Mouse (Mus musculus) common myeloid progenitor, adult 5-6 weeks (primary cell): ENCODE data around the gene Pkd1. TPM values are rescaled to one million over a fixed set of nuclear protein-coding genes. Genes with fewer than 3 reads are reported as not detected.

Source experiments
- ATAC-seq: replicated peaks from 2 replicates; pipeline ENCODE4 v1.8.0; 2016; ENCODE audit warnings: low read depth, mild to moderate bottlenecking, moderate TSS enrichment, inconsistent platforms; ENCODE audit not compliant: poor library complexity, severe bottlenecking
- total RNA-seq: library from RNA; stranded (forward); fragments of 200-1000, 187-1606 nt; gene quantifications from 2 replicates; pipeline ENCODE4 v1.2.3, GENCODE M21; 2017

The Pkd1 gene
- total RNA-seq, 1 experiment from 2014 or later: 37.4 TPM

DNA sequence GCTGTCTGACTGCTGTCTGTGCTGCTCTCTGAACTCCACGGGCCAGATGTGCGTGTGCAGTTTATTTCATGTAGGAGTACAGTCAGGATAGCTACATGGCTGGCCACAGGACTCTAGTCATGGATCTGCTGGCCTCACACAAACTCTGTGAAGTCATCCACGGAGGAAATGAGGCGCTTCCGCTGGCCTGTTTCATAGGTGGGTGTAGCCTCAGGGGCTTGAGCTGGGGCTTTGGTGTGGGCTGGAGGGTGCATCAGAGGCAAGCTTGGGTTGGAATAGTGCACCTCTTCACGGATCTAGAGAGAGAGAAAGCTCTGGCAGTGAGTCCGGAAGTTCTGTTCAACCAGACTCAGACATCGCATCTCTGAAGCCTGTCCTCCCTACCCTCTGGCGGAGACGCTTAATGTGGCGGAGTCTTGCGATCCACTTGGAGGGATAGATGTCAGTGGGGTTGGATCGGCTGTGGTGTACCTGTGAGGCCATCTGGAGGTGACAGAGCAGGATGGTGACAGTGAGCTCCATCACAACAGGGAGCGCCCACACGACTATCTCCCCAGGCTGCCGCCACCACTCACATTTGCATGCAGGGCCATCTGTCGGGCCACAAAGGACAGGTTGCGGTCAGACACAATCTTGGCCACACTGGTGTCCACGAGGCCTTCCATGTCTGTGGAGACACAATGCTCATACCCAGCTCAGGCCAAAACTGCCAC is 47.0 kb downstream of the Pkd1 start:
- ATAC-seq: no peak

DNA sequence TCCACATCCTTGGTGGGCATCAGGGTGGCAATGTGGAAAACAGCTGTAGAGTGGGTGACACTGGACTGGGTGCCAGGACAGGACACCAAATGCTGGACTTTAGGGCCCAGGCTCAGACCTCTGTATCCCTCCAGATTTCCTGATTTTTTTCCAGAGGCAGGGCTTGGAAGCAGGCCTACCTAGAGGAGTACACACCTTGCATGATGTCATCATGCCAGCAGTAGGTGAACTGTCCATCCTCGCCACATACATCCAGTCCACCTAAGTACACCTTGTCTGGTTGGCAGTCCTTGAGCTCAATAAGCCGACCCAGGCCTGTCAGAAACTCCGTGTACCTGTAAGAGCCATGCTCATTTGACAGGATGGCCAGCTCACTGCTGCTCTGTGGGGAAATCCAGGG is 48.4 kb downstream of the Pkd1 start:
- no peak for ATAC-seq

DNA sequence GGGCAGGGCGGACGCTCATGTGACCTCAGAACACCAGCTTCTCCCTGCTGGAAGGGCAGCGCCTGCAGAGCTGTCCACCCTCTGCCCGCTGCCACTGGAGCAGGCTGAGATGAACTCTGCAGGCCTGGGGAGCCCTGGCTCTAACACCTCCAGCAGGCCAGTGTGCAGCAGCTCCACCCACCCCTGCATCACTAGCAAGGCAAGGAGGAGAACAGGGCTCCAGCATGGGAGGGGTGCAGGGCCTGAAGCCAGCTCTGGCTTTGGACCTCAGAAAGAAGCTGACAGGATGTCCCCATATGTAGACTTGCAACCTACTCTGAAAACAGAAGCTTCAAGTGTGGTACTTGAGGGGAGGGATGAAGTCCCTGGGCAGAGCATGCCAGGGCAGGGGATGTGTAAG is 50.9 kb downstream of the Pkd1 start:
- ATAC-seq: no peak

DNA sequence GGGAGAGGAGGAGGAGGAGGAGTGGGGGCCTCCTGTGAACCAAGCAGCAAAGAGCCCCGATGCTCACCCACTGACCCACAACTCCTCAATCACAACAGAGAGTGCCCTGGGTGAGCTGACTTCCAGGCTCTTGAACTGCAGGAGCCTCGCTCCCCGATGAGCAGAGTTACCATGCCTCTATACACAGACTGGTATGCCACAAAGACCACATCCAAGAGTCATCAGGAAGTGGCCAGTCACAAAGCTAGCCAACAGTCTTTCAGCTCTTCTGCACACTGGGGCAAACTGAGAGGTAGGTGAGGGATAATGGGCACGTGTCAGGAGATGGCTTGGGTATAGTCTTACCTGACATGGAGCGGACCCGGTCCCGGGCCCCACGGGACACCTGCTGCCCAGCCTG is 54.3 kb downstream of the Pkd1 start:
- ATAC-seq: peak; percentile 50

DNA sequence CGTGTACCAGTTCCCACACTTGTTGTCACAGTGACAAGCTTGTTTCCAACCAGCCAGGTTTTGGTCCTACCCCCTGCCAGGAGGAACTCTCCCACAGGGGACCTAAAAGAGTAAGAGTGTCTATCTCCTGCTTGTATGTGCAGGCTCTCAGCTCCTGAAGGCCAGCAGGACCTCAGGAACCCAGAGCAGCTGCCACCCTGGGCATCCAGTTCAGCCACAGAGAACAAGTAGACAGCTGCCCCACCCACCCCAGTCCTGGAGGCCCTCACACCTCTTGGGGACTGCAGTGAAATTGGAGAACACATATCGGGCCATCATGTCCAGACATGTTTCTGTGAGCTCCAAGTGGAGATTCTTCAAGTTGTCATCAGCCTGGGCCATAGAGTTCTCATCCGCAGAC is 54.9 kb downstream of the Pkd1 start:
- no peak for ATAC-seq

DNA sequence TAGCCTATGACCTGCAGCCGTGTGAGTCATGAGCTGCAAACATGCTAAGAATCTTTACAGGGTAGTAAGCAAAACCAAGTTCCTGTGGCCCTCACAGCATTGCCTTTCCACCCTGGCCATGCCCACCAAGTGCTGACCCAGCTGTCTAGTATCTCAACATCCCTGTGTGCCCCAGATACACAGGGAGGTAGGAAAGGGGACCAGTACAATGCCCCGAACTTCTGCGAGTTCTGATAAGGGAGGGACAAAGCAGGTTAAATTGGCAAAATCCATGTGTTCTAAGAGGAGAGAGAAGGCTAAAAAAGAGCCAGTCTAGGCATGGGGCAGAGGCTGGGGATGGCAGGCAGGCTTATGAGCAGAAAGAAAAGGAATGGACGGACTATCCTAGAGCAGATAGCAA is 58.7 kb downstream of the Pkd1 start:
- ATAC-seq: no peak

DNA sequence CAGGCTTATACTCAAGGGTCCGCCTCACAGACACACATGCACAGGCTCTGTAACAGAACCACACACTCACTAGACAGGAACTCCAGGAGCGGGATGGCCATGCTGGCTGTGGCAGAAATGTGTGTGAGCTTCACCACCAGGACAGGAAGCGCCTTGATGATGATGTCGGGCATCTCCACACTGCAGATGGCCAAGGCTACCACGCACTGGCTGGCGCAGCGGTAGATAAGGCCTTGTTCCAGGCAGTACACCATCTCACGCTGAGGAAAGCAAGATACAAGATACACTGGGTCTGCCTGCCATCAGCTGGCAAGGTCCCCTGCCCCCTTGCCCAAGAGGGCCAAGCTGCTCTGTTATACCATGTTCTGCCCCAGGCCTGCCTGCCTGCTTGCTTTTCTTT is 59.2 kb downstream of the Pkd1 start:
- ATAC-seq: peak; percentile 59

DNA sequence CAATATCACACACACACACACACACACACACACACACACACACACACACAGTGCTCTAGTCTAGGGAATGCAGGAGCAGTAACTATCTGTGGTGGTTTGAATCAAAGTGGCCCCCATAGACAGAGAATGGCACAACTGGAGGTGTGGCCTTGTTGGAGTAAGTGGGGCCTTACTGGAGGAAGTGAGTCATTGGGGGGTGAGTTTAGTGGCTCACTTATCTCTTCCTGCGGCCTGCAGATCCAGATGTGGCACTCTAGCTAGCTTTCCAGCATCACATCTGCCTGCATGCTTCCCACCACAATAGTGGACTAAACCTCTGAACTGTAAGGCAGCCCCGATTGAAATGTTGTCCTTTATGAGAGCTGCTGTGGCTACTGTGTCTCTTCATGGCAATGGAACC is 61.1 kb downstream of the Pkd1 start:
- peak; percentile 90 for ATAC-seq

DNA sequence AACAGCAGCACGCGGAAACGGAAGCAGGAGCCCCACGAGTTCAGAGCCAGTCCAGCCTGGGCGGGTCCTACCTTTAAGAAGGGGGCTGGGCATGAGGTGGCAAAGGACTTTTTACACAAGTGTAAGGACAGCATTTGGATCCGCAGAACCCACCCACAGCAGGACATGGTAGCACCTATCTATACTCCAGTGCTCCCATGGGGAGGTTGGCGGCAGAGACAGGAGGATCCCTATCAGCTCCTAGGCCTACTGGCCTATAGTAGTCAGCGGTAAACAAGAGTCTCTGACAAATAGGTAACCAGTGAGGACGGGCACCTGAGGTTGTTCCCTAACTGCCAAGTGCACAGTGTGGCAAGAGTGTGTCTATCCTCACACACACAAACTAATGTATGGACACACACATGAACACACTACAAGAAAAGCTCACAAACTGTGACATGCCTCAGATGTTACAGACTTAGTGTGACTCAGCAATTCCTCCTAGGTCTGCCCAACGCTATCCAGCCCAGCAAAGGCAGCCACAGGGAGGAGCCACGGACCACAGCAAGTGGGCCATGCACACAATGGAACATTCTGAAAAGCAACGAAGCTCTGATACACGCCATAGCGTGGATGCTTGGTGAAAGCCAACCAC is 68.0 kb downstream of the Pkd1 start:
- peak; percentile 91 for ATAC-seq

DNA sequence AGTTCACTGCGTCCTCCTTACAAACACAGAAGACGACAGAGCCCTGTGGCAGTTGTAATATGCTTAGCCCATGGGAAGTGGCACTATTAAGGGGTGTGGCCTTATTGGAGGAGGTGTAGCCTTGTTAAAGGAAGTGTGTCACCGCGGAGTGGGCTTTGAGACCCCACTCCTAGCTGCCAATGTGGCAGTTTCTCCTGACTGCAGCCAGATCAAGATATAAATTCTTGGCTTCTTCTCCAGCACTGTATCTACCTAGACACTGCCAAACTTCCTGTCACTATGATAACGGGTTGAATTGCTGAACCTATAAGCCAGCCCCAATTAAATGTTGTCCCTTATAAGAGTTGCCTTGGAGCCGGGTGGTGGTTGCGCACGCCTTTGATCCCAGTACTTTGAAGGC is 75.8 kb downstream of the Pkd1 start:
- no peak for ATAC-seq

DNA sequence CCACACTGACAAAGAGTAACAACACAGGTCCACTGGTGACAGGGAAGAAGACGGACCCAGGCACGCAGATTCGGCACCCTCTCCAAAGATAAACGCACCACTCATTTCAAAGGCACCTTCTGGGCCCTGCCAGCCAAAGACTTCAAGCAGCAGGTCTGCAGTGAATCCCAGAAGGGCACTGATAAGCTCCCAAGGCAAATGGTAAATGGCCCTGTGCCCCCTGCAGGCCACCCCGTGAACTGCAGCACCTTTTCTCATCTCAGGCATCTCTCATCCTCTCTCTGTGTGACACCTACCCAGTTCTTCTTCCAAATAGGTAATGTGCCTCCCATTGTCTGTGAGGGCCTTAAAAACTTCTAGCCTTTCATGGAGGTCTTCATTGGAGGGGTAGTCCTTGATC is 79.0 kb downstream of the Pkd1 start:
- ATAC-seq: peak; percentile 46

DNA sequence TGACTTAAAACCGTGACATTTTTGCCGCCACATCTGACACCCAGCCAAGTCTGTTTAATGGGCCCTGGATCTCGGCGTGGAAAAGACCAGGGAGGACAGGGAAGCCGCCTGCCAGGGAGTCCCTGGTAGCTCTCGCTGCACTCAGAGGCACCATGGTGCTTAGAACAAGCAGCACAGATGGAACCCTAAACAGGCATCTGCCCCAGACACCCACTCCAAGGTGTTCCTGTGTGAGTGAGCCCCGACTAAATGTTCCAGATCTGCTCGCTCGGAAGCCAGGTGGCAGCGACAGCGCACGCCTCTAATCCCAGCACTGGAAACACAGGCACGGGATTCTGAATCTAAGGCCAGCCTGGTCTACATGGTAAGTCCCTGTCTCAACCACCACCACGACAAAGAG is 80.4 kb downstream of the Pkd1 start:
- no peak for ATAC-seq

DNA sequence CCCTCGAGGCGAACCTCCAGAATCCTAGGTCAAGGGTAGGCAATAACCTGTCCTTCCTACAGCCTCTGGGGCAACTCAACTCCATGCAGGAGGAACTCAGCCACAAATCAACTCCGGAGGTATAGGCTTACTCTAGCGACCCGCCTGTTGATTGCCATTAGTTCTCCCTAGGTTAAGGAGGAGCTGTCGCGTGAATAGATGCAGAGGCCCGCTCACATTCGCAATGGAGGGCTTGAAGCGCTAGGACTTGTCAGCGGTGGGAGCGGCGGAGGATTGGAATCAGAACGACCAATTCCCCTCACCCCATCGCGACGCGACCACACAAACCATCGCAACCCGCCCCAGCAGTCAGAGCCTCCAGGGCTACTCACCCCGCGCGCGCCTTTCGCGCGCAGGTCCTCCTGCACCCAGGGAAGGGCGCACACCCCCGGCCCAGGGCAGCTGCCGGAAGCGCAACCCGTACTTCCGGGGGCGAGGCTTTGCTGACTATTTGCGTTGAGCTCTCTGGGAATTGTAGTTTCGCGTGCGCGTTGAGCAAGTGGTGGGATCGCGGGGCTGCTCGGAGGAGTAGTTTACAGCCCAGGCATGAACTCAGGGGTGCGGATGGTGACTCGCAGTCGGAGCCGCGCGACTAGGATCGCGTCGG is 82.7 kb downstream of the Pkd1 start, which contains the start of the genes Tsc2 and Nthl1:
Tsc2 (minus strand) TSS at position 464 of the 646 bp plus-strand sequence.
Nthl1 (plus strand) TSS at position 514 of the 646 bp plus-strand sequence.
- ATAC-seq: peak; percentile 90

DNA sequence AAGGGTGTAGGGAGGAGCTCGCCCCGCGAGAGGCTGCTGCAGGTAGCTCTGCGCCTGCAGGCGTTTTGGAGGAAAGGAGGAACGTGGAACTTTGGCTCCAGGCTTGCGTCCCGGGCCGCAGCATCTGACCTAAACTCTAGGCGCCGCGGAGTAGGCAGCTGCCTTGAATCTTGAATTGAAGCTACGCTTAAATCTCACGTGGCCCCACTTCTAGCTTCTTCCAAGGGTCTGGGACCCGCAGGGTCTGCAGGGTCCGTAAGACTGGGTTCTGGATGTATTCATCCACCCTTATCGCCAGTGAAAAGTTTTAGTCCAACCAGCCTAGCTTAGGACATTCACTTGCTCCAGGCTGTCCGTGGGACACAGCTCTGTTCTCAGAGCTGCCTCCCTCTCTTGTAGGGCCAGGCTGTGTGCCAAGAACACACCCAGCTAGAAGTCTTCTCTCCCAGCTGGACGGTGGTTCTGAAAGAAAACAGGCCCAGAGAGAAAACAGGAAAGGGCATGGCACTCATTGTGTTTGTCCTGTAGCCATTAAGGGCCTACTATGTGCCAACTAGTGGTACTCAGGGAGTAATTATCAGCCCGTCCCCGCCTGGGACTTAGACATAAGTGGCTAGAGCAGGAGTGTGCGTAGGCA is 83.3 kb downstream of the Pkd1 start:
- no peak for ATAC-seq

DNA sequence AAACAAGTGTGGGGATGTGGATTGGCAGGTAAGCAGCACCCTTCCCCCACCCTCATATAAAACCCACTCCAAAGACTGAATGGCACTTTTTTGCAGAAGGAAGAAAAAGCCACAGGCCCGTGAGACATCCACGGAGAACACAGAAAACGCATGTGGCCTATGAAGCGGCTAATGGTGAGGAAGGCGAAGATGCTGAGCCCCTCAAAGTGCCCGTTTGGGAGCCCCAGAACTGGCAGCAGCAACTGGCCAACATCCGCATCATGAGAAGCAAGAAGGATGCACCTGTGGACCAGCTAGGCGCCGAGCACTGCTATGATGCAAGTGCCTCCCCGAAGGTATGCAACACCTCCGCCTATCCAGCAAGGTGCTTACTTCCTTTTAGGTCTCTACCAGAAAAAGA is 84.2 kb downstream of the Pkd1 start:
- no peak for ATAC-seq

DNA sequence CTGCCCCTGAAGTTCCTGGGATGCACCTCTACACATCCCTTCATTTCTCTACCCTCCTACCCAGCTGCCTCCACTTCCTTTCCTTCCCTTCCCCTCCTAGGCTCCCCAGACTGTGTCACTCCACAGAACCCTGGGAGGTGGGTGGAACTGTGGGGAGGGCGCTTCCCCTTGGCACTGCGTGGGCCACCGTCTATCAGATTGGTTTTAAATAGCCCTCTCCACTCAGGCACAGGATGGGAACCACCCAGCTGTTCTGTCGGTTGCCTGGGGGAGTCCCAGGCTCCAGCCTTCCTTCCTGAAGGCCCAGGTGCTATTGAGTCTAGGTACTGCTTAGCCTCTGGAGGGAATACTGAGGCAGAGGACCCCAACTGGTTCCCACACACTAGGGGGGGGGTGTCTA is 85.4 kb downstream of the Pkd1 start:
- no peak for ATAC-seq

DNA sequence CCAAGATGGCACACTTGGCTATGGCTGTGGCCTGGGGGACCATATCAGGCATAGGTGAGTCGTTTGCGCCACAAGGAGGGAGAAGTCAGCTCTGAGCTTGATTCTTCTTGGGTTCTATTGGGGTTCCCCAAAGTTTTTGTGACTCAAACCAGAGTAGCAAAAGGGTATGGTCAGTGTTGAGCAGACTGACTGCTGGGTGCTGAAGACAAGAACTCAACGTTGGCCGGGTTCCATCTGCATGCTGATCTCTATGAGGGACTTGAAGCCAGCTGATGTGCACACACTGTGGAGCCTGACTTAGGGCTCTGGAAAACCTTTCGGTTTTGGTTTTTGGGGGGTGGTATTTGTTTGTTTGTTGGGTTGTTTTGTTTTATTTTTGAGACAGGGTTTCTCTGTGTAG is 86.1 kb downstream of the Pkd1 start:
- no peak for ATAC-seq

DNA sequence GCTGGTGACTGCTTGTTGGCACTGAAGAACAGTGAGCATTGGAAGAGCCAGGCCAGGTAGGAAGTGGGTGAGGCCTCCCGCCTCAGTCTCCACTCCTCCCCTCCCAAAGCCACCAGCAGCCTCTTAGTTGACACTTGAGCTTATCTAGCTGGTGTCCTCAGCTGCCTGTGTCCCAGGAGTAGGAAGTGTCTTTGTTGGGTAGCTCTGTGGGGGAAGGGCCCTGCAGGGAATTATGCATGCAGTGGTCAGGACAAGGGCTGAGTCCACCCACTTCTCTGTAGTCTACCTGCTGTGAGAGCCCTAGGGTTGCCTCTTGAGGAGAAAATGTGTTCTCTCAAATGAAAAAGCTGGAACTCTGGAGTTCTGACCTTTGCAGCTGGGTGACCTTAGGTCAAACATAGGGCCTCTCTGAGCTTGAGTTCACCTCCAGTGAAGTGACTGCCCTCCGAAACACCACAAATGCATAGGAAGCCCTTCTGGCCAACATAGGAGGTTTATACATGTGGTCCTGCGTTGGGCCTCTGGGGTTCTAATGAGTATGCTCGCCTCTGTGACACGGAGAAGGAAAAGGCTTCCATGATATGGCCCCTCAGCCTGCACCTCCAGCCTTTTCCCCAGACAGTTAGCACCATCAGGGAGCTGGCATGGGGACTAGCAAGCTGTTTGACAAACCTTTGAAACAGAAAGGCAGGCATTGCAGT is 87.3 kb downstream of the Pkd1 start:
- ATAC-seq: no peak

DNA sequence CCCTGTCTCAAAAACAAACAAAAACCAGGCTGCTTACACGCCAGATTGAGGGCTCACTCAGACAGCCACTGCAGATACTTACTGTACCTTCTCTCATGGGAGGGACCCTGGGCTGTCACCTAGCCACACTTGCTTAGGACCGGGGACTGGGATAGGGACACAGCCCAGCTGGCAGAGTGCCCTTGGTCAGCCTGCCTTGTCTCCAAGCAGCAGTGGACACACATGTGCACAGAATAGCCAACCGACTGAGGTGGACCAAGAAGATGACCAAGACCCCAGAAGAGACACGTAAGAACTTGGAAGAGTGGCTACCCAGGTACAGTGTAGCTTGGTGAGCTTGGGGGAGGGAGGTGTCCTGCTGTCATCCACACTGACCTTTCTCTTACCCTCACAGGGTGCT is 88.6 kb downstream of the Pkd1 start:
- ATAC-seq: no peak

DNA sequence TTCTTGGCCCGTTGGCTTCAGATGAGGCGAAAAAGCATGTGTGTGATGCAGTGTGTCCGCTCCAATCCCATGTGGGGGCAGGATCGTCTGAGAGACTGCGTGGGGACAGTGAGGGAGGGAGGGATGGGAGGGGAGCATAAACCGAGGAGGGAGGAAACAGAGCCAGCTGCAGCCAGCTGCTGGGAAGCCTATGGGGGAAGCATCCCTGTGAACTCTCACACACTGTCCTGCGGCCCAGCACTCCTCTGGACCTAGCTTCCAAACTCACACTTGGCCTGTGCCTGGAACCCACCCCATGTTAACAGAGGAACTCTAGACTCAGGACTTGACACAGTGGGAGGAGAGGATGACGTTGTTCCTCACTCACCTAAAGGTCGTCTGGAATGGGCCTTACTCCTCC is 89.2 kb downstream of the Pkd1 start:
- no peak for ATAC-seq
